Mouse (Mus musculus) splenic B cell, adult 2 months (primary cell): Measurements from ENCODE around the gene Adssl1.
A peak's percentile ranks its signal among the peaks of the same experiment; 100 is the strongest.

Source experiments
- DNase-seq: peaks from one replicate; pipeline ENCODE4 v3.0.0-alpha.2; 2011; ENCODE audit warnings: low read depth, low spot score
- H3K27me3 ChIP-seq: 2 replicates; pipeline ENCODE4 v1.6.1; 2012; ENCODE audit warnings: mild to moderate bottlenecking, low read length, moderate library complexity, mixed read lengths; ENCODE audit not compliant: control insufficient read depth, poor library complexity, insufficient read depth, severe bottlenecking
- H3K36me3 ChIP-seq: 2 replicates; pipeline ENCODE4 v1.6.1; 2012; ENCODE audit warnings: mild to moderate bottlenecking, low read length, moderate library complexity, mixed read lengths; ENCODE audit not compliant: control insufficient read depth, poor library complexity, insufficient read depth, severe bottlenecking

Gene Adssl1

DNA sequence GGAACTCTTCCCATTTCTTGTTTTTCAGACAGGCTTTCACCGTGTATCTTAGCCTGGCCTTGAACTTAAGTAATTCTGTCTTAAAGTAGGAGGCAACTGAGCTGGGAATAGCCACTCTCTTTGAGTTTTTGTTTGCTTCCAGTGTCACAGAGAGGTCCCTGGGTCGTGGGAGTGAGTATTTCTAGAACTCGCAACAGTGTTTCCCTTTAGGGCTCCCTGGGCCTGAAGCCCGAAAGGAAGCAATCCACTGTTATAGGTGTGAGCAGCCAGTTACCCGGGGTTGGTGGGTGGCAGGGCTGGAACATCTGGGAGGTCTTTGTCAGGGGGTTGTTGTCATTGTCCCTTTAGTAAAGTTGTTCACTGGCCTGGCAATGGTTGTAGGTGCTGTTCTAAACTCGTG is 26.3 kb downstream of the Adssl1 start:
- DNase-seq = no peak
- no peaks in the 10 kb centered on the region; the same call in 1 of the 2 replicates for H3K36me3 ChIP-seq
- H3K27me3 ChIP-seq = no peaks in the 10 kb centered on the region

DNA sequence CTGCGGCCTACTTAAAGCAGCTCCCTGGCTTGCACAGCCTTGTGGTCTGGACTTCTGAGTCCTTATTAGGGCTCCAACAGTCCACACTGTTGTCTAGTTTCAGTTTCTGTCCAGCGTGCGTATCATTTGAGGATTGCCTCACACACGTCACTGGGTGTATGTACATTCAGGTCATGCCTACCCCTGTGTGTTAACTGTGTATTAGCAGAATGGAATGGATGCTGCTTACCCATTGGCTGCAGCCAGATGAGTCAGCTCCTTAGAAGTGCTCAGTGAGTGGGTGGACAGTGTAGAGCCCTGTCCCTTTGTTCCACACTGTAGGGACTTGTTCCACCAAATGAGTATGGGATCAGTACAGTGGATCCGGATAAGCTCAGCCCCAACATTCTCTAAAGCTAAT is 28.2 kb downstream of the Adssl1 start:
- no peaks in the 10 kb centered on the region for H3K27me3 ChIP-seq
- no peaks in the 10 kb centered on the region; the same call in none of the 2 replicates for H3K36me3 ChIP-seq
- DNase-seq = no peak

DNA sequence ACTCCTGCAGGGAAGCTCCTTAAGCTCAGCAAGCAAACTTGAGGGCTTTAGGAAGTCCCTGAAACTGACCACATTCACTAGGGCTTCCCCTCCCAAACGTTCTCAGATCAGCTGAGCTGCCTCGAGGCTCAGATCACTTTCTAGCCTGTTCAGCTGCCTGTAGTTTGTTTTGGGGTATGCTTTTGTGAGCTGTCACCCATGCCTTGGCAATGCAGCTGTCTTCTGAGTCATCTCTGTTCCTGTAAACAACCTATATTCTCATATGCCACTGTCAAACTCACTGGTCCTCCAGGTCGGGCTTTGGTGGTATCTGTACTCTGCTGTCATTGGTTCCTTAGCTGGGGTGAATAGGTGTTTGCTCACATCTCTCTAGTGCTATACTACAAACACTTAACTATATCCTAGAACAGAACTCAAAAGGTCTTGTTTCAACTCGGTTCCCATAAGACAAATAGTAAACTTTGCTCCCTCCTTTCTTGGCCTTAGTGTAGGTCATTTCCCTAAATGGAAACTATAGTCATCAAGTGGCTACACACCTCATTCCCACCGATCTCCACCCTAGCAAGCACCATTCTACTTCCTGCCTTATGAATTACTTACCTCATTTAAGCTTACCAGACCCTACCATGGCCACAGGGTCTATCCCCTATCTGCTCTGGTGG is 32.1 kb downstream of the Adssl1 start:
- Histone ChIP-seq H3K27me3 (no peaks in the 10 kb centered on the region), H3K36me3 (peaks cover 7% of the 10 kb centered on the region)
- DNase-seq = no peak

DNA sequence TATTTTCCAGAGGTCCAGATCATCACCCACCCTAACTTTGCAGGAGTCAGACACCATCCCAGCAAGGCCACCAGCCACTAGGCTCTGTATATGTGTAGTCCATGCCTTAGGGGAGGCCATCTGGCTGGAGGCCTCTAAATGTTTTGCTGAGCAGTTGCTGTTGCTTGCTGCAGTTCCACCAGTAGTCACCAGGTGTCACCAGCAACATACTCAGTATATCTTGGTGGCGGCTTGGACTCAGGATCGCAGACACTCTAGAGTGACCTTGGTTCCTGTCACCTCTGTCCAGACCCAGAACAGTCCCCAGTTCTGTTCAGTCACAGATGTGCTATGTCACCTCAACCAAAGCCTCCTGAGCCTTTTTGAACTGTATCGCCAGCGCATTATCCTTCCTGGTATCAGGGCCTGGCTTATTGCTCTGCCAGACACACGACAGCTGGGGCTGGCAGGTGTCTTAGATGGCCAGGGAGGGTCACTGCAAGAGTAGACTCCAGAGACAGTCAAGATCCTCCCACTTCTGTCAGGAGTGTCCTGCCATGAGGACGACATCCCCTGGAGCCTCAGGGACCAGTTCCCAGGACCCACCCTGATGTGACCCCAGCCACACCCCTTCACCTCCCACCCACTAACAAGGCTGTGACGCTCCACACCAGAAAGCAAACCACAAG is 33.4 kb downstream of the Adssl1 start:
- peak; percentile 92 for DNase-seq
- Histone ChIP-seq H3K36me3 (peaks cover 7% of the 10 kb centered on the region), H3K27me3 (no peaks in the 10 kb centered on the region)

DNA sequence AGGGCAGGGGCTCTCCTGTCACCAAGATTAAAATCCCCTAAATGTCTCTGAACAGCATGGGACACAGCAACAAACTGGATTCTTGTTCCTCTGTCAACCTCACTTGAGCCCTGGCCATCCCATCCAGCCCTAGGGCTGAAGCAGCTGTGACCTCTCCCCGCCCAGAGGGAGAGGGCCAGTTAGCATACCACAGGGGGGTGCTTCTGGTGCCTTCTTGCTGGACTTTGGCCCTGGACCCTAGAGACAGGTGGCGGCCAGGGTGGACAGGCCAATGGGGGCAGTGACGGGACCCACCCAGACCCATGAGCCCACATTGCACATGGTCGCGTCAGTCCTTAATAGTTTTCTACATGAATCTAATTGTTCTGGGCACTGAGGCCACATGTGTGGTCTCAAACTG is 34.2 kb downstream of the Adssl1 start:
- no peaks in the 10 kb centered on the region for H3K27me3 ChIP-seq
- no peak for DNase-seq
- peaks cover 7% of the 10 kb centered on the region for H3K36me3 ChIP-seq

DNA sequence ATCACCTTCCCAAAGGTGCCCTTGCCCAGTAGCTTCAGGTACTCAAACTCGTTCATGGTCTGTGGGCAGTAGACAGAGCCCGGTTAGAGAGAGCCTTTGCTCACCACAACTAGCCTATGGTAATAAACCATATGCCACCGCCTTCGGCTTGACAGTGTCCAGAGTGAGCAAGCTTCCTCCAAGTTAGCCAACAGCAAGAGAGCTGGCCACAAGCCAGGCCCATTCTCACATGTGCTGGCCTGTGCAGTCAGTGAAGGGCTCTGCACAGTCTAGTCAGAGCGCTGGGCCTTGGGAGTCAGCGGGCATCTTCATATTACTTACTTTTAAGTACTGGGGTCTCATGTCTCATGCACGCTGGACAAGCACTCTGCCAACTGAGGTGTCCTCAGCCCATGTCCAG is 38.8 kb downstream of the Adssl1 start:
- Histone ChIP-seq H3K27me3 (no peaks in the 10 kb centered on the region), H3K36me3 (peaks cover 7% of the 10 kb centered on the region)
- DNase-seq = no peak

DNA sequence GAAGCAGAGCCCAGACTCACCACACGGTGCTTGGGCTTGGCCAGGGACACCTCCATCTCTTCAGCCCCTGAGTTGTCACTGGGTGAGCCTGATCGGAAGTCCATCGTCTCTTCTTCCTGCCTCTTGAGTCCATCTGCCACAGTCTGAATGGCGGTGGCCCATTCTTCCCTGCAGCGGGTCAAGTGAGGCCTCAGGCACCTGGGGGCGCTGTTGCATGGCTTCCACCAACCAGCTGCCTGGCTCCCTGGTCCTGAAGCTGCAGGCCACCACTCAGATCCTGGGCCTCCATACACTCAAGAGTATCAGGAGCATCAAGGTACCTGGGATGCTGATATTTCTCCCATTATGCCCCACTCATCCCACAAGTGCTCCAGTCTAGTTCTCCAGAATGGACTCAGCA is 39.3 kb downstream of the Adssl1 start:
- peak; percentile 46 for DNase-seq
- Histone ChIP-seq H3K27me3 (no peaks in the 10 kb centered on the region), H3K36me3 (peaks cover 7% of the 10 kb centered on the region)

DNA sequence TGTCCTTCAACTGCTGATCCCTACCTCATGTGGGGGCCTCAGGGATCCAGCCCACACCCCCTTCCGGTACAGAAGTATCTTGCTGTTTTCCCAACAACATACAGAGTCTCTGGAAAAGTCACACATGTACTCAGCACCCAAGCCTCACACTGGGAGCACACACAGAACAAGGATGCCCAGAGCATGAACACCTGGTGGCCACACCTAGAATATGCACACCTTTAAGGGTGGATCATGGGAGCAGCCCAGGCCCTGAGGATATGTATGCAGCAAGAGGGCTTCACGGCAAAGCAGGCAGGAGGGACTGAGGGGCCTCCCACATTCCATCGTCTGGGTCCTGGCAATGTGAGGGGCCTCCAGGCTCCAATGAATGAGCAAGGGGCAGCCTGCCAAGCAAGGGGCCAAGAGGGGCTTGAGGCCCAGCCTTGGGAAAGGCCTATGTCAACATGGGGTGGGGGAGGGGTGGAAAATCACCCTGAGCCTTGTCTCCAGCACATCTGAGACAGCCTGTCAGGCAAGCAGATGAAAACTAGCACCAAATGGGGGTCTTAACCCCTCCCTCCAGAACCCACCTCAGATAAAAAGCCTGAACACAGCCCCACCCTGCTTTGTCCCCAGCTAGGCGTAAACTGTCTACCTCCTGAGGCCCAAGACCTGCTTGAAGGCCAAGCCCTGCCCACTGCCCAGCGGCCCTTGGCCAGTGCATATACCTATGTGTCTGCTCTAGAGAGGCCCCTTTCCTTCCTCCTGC is 40.9 kb downstream of the Adssl1 start:
- DNase-seq = no peak
- no peaks in the 10 kb centered on the region for H3K27me3 ChIP-seq
- peaks cover 5% of the 10 kb centered on the region for H3K36me3 ChIP-seq

DNA sequence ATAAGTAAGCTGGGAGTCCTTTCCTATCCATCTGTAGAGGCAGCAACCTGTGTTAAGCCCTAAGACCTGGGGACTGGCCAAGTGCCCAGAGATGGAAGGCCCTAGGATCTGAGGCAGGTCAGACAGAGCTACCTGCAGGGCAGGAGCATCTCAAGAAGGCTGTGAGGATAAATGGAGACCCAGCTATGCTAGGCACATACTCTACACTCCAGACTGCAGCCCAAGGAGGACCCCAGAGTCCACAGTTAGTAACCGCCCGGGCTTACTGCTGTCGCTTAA is 41.4 kb downstream of the Adssl1 start:
- no peak for DNase-seq
- no peaks in the 10 kb centered on the region for H3K27me3 ChIP-seq
- H3K36me3 ChIP-seq = peaks cover 3% of the 10 kb centered on the region

DNA sequence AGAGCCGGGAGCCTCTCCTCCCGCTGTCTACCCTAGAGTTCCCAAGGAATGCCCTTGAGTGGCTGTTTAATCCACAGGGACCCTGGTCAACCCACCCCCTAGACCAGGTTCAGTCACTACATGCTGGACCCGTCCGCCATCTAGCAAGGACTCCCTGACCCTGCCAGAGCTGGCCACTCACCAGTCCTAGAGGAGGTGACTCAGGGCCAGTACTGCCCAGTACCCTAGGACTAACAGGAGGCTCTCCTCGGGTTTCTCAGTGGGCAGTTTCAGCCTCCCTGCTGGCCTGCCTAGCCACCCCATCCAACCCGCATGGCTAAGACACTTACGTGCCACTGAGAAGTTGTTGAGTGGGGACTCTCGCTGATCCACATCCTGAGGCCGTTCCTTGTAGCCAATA is 42.0 kb downstream of the Adssl1 start:
- no peaks in the 10 kb centered on the region for H3K27me3 ChIP-seq
- H3K36me3 ChIP-seq = no peaks in the 10 kb centered on the region; the same call in none of the 2 replicates
- no peak for DNase-seq

DNA sequence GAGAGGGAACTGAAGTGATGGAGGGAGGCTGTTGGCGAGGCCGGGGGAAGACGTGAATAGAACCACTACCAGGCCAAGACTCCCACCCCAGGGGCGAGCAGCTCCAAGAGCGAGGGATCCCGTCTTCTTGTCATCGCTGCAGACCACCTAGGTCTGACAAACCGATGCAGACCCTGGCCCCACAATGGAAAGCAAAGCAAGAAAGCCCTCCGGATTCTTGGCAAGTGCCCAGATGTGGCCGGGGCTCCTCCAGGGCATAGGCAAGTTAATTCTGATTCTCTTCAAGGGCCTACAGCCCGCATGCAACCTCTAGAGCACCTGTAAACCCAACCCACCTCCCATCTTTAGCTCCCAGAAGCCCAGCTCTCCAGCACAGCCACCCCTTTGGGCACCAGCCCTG is 43.5 kb downstream of the Adssl1 start:
- Histone ChIP-seq H3K36me3 (peaks cover 1% of the 10 kb centered on the region), H3K27me3 (no peaks in the 10 kb centered on the region)
- DNase-seq = no peak

DNA sequence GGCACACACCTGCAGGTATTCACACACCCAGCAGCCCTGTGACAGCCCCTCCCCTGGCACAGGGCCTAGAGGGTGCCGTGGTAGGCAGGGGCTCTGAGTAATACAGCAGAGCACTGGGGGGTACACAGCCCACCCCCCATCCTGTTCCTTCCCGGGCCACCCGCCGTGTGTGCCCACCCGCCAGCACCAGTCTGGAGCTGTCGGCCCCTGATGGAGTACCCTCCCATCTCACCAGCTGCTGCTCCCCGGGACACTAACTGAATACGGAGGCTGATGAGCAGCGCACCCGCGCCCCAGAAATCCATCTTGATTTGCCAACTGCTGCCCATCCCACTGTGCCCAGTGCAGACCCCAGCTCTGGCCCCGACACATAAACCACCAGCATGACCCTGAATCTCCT is 43.9 kb downstream of the Adssl1 start:
- Histone ChIP-seq H3K27me3 (no peaks in the 10 kb centered on the region), H3K36me3 (peaks cover 1% of the 10 kb centered on the region)
- DNase-seq = no peak

DNA sequence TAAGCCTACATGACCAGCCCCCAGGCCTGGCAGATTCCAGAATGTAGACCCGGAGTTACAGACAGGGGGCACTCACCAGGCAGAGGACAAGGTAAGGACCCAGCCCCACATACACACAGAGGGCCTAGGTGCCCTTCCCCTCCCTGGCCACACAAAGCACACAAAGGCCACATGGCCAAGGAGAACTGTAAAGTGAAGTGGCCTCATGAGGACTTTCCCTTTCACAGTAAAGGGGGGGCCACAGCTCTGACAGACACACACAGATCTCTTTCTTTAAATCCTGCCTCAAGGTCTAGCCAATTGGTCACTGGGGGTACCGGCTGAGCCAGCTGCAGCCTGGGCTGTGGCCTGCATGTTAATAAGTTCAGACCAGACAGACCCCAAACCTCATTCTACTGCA is 44.3 kb downstream of the Adssl1 start:
- Histone ChIP-seq H3K27me3 (no peaks in the 10 kb centered on the region), H3K36me3 (peaks cover 1% of the 10 kb centered on the region)
- no peak for DNase-seq

DNA sequence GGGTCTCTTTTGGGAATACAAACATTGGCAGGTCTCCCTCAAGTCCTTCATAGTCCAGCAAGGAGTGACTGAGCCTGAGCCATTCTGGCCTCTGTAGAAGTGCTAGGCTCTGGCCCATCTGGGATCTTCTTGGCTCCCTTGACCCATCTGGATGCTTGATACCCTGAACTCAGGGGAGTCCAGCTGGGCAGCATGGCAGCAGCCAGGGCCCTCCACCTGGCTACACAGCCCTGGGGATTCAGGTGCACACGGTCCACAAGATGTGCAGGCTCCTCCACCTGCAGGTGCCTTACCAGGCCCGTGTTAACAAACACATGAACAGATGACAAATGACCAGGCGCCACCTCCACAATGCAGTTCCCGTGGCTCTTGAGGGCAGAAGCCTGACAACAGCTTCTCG is 44.8 kb downstream of the Adssl1 start:
- H3K27me3 ChIP-seq = no peaks in the 10 kb centered on the region
- H3K36me3 ChIP-seq = peaks cover 1% of the 10 kb centered on the region
- DNase-seq = no peak

DNA sequence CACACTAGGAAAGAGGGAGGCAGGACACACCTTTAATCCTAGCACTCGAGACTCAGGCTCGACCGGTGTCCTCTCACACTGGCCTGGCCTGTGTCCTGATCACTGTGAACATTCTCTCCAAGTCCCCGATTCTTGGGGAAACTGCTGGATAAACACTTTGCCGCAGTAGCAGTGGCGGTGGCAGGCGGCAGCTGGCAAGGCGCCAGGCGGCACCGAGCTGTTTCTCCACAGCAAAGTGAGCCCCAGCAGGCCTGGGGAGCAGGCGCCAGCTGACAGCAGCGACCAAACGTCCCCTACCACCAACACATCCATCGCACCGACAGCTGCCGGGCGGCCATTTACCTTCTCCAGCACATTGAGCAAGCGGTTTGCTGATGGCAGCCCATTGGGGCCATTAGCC is 45.6 kb downstream of the Adssl1 start:
- no peaks in the 10 kb centered on the region for H3K27me3 ChIP-seq
- H3K36me3 ChIP-seq = peaks cover 1% of the 10 kb centered on the region
- DNase-seq = no peak
